In genomic region chr13:22051523-22051859, GRCm38 (mm10) we compare ENCODE assay signal across 8 mouse cellular contexts. TPM values are rescaled to one million over a fixed set of nuclear protein-coding genes. Genes with fewer than 3 reads are reported as not detected.
DNase-seq lines count a peak whose midpoint lies in the region; ATAC-seq and TF ChIP-seq lines count a peak whose summit lies in the region.

No protein-coding gene starts in this region.

- TF ChIP-seq CTCF in bone marrow macrophage, adult 2 months (IDR thresholded peaks at IDR 0.05; ENCODE audit: low read depth, low read length): no peak

- peak overlapping the region; percentile 74 for H3K4me3 ChIP-seq in heart, embryonic 16.5 days (ENCODE audit: low read length)
- H3K4me3 ChIP-seq in bone marrow macrophage, adult 2 months (ENCODE audit: insufficient read depth, low read length): peak overlapping the region; percentile 78
- H3K4me3 ChIP-seq in hindbrain, embryonic 13.5 days: peak overlapping the region; percentile 54
- H3K4me3 ChIP-seq in midbrain, embryonic 12.5 days: peak overlapping the region; percentile 50

- no peaks in the 10 kb centered on the region for H3K27me3 ChIP-seq in heart, embryonic 16.5 days (ENCODE audit: control insufficient read depth, insufficient read depth, low read length)
- no peaks in the 10 kb centered on the region for H3K27me3 ChIP-seq in hindbrain, embryonic 13.5 days
- H3K27me3 ChIP-seq in midbrain, embryonic 12.5 days: no peaks in the 10 kb centered on the region

- peak overlapping the region; percentile 81 for H3K9ac ChIP-seq in heart, embryonic 16.5 days (ENCODE audit: low read length)
- H3K9ac ChIP-seq in hindbrain, embryonic 13.5 days: peak overlapping the region; percentile 69
- peak overlapping the region; percentile 59; the same call in 1 of the 2 replicates for H3K9ac ChIP-seq in midbrain, embryonic 12.5 days (replicated peaks)

- 0 out of 2 replicates have a peak, but pooled peaks cover 4% of the 10 kb centered on the region for H3K4me1 ChIP-seq in heart, embryonic 16.5 days (ENCODE audit: control insufficient read depth, insufficient read depth, low read length)
- peaks cover 3% of the 10 kb centered on the region for H3K4me1 ChIP-seq in bone marrow macrophage, adult 2 months (ENCODE audit: control insufficient read depth, insufficient read depth, low read length)
- peaks cover 3% of the 10 kb centered on the region for H3K4me1 ChIP-seq in hindbrain, embryonic 13.5 days (replicated peaks)
- H3K4me1 ChIP-seq in midbrain, embryonic 12.5 days: 0 out of 2 replicates have a peak, but pooled peaks cover 4% of the 10 kb centered on the region

- H3K27ac ChIP-seq in heart, embryonic 16.5 days (ENCODE audit: low read length): peak overlapping the region; percentile 86; the same call in 1 of the 2 replicates
- H3K27ac ChIP-seq in bone marrow macrophage, adult 2 months (ENCODE audit: insufficient read depth, low read depth, low read length): peak overlapping the region; percentile 85
- peak overlapping the region; percentile 86 for H3K27ac ChIP-seq in hindbrain, embryonic 13.5 days
- H3K27ac ChIP-seq in midbrain, embryonic 12.5 days (replicated peaks): peak overlapping the region; percentile 82

- no peak for TF ChIP-seq POLR2A in bone marrow macrophage, adult 2 months (IDR thresholded peaks at IDR 0.05; ENCODE audit: borderline replicate concordance, low read depth, low read length)

- H3K36me3 ChIP-seq in heart, embryonic 16.5 days (ENCODE audit: control insufficient read depth, insufficient read depth): no peaks in the 10 kb centered on the region
- H3K36me3 ChIP-seq in hindbrain, embryonic 13.5 days: no peaks in the 10 kb centered on the region
- no peaks in the 10 kb centered on the region for H3K36me3 ChIP-seq in midbrain, embryonic 12.5 days

- H3K4me2 ChIP-seq in heart, embryonic 16.5 days (ENCODE audit: low read depth, low read length): peak overlapping the region; percentile 89
- peak overlapping the region; percentile 56 for H3K4me2 ChIP-seq in hindbrain, embryonic 13.5 days
- peak overlapping the region; percentile 59 for H3K4me2 ChIP-seq in midbrain, embryonic 12.5 days (replicated peaks)

- no peak for ATAC-seq in heart, embryonic 16.5 days (replicated peaks; ENCODE audit: extremely low read depth, insufficient read depth, low FRiP score)
- peak; percentile 37; the same call in 1 of the 2 replicates for ATAC-seq in hindbrain, embryonic 13.5 days (ENCODE audit: low FRiP score)
- peak; percentile 24; the same call in 1 of the 2 replicates for ATAC-seq in midbrain, embryonic 12.5 days (ENCODE audit: low FRiP score, low read depth)
- ATAC-seq in megakaryocyte progenitor cell, adult 5-6 weeks (replicated peaks; ENCODE audit: poor library complexity): no peak

- DNase-seq in heart, adult 9 months (ENCODE audit: low spot score in 2 of 2): no peak
- no peak for DNase-seq in layer of hippocampus, postnatal 10 days (ENCODE audit: low spot score in 2 of 2)
- DNase-seq in kidney, adult 18-20 months: no peak

- 13% methylated on average over 5 of the region's 5 CpGs for WGBS in heart, embryonic 16.5 days
- 16% methylated on average over 5 of the region's 5 CpGs for WGBS in hindbrain, embryonic 13.5 days
- 19% methylated on average over 5 of the region's 5 CpGs for WGBS in midbrain, embryonic 12.5 days

- no peaks in the 10 kb centered on the region for H3K9me3 ChIP-seq in heart, embryonic 16.5 days (replicated peaks; ENCODE audit: control insufficient read depth, low read length)
- H3K9me3 ChIP-seq in hindbrain, embryonic 13.5 days: no peaks in the 10 kb centered on the region
- H3K9me3 ChIP-seq in midbrain, embryonic 12.5 days: no peaks in the 10 kb centered on the region

RNA-seq across cellular contexts. Expression of gene Hist1h2bj, which starts 8.5 kb away (rescaled TPM):
- polyA plus RNA-seq in heart, embryonic 16.5 days (2015; fragmentation: Nextera tagmentation; extraction: Ambion mirVana): 5.5 and 9.9 TPM in 2 replicates
- polyA plus RNA-seq in bone marrow macrophage, adult 2 months (2012; ENCODE audit: insufficient read depth, insufficient read length, missing spikeins): 1.4 and 4.4 TPM in 2 replicates
- 1.8 and 5.0 TPM in 2 replicates for polyA plus RNA-seq in hindbrain, embryonic 13.5 days (2015; fragmentation: Nextera tagmentation; extraction: Ambion mirVana)
- 13.1 and 15.4 TPM in 2 replicates for polyA plus RNA-seq in midbrain, embryonic 12.5 days (2016; fragmentation: Nextera tagmentation; extraction: Ambion mirVana)
- 66.7 and 68.0 TPM in 2 replicates for total RNA-seq in megakaryocyte progenitor cell, adult 5-6 weeks (2015)
- total RNA-seq in megakaryocyte progenitor cell, adult 5-6 weeks (2017): 642 and 843 TPM in 2 replicates
- 10 to 100 TPM; 29.4 to 36.1 TPM for total RNA-seq in layer of hippocampus, postnatal 10 days (2021)

RNA-seq across cellular contexts. Expression of gene Hist1h2ag, which starts 8.7 kb away (rescaled TPM):
- polyA plus RNA-seq in heart, embryonic 16.5 days (2015; fragmentation: Nextera tagmentation; extraction: Ambion mirVana): 13.3 and 22.0 TPM in 2 replicates
- polyA plus RNA-seq in bone marrow macrophage, adult 2 months (2012; ENCODE audit: insufficient read depth, insufficient read length, missing spikeins): 5.0 and 7.4 TPM in 2 replicates
- polyA plus RNA-seq in hindbrain, embryonic 13.5 days (2015; fragmentation: Nextera tagmentation; extraction: Ambion mirVana): 11.9 and 17.6 TPM in 2 replicates
- 62.2 and 69.7 TPM in 2 replicates for polyA plus RNA-seq in midbrain, embryonic 12.5 days (2016; fragmentation: Nextera tagmentation; extraction: Ambion mirVana)
- total RNA-seq in megakaryocyte progenitor cell, adult 5-6 weeks (2015): 21.6 and 36.7 TPM in 2 replicates
- 1,156 and 1,370 TPM in 2 replicates for total RNA-seq in megakaryocyte progenitor cell, adult 5-6 weeks (2017)
- 10 to 100 TPM; 33.8 to 36.8 TPM for total RNA-seq in layer of hippocampus, postnatal 10 days (2021)

RNA-seq across cellular contexts. Expression of gene Hist1h4i, which starts 10.3 kb away (rescaled TPM):
- polyA plus RNA-seq in heart, embryonic 16.5 days (2015; fragmentation: Nextera tagmentation; extraction: Ambion mirVana): 9.0 and 10.6 TPM in 2 replicates
- polyA plus RNA-seq in bone marrow macrophage, adult 2 months (2012; ENCODE audit: insufficient read depth, insufficient read length, missing spikeins): 7.5 and 8.2 TPM in 2 replicates
- polyA plus RNA-seq in hindbrain, embryonic 13.5 days (2015; fragmentation: Nextera tagmentation; extraction: Ambion mirVana): 12.2 and 12.9 TPM in 2 replicates
- 34.4 and 38.6 TPM in 2 replicates for polyA plus RNA-seq in midbrain, embryonic 12.5 days (2016; fragmentation: Nextera tagmentation; extraction: Ambion mirVana)
- 38.4 and 42.3 TPM in 2 replicates for total RNA-seq in megakaryocyte progenitor cell, adult 5-6 weeks (2015)
- total RNA-seq in megakaryocyte progenitor cell, adult 5-6 weeks (2017): 83.0 and 89.0 TPM in 2 replicates
- total RNA-seq in layer of hippocampus, postnatal 10 days (2021): 10 to 100 TPM; 51.2 to 53.7 TPM

RNA-seq across cellular contexts. Expression of gene Hist1h2bk, which starts 15.8 kb away (rescaled TPM):
- polyA plus RNA-seq in heart, embryonic 16.5 days (2015; fragmentation: Nextera tagmentation; extraction: Ambion mirVana): 1.6 and 3.1 TPM in 2 replicates
- 2.9 and 5.5 TPM in 2 replicates for polyA plus RNA-seq in bone marrow macrophage, adult 2 months (2012; ENCODE audit: insufficient read depth, insufficient read length, missing spikeins)
- polyA plus RNA-seq in hindbrain, embryonic 13.5 days (2015; fragmentation: Nextera tagmentation; extraction: Ambion mirVana): 0.84 and 3.1 TPM in 2 replicates
- 7.2 and 8.1 TPM in 2 replicates for polyA plus RNA-seq in midbrain, embryonic 12.5 days (2016; fragmentation: Nextera tagmentation; extraction: Ambion mirVana)
- total RNA-seq in megakaryocyte progenitor cell, adult 5-6 weeks (2015): 65.4 and 83.1 TPM in 2 replicates
- total RNA-seq in megakaryocyte progenitor cell, adult 5-6 weeks (2017): 1,827 and 2,239 TPM in 2 replicates
- 10 to 100 TPM; 73.9 to 80.0 TPM for total RNA-seq in layer of hippocampus, postnatal 10 days (2021)

RNA-seq across cellular contexts. Expression of gene Hist1h2ah, which starts 16.1 kb away (rescaled TPM):
- polyA plus RNA-seq in heart, embryonic 16.5 days (2015; fragmentation: Nextera tagmentation; extraction: Ambion mirVana): 5.3 and 7.9 TPM in 2 replicates
- polyA plus RNA-seq in bone marrow macrophage, adult 2 months (2012; ENCODE audit: insufficient read depth, insufficient read length, missing spikeins): not detected in 2 replicates
- 1.9 TPM in 1 of 2 replicates, not detected in the other for polyA plus RNA-seq in hindbrain, embryonic 13.5 days (2015; fragmentation: Nextera tagmentation; extraction: Ambion mirVana)
- 10.1 and 11.3 TPM in 2 replicates for polyA plus RNA-seq in midbrain, embryonic 12.5 days (2016; fragmentation: Nextera tagmentation; extraction: Ambion mirVana)
- 1.9 and 2.2 TPM in 2 replicates for total RNA-seq in megakaryocyte progenitor cell, adult 5-6 weeks (2015)
- 923 and 1,838 TPM in 2 replicates for total RNA-seq in megakaryocyte progenitor cell, adult 5-6 weeks (2017)
- 10 to 100 TPM; 64.1 to 78.6 TPM for total RNA-seq in layer of hippocampus, postnatal 10 days (2021)

Comparison
In these comparisons a context has a peak if more than half of its experiments do, and no peak if none do; other contexts are left out.
1. ATAC-seq: peak in hindbrain, embryonic 13.5 days (single experiment) and midbrain, embryonic 12.5 days (single experiment); none in heart, embryonic 16.5 days (single experiment) and megakaryocyte progenitor cell, adult 5-6 weeks (single experiment).
2. Peak in every context shown above with its lines, with median percentiles within 50 percentile points of each other: H3K27ac ChIP-seq, H3K4me2 ChIP-seq, H3K4me3 ChIP-seq and H3K9ac ChIP-seq.